Mouse (Mus musculus): ENCODE measurements around the gene Rab11fip3.
A peak's percentile ranks its signal among the peaks of the same experiment; 100 is the strongest.

Rab11fip3 gene

DNA sequence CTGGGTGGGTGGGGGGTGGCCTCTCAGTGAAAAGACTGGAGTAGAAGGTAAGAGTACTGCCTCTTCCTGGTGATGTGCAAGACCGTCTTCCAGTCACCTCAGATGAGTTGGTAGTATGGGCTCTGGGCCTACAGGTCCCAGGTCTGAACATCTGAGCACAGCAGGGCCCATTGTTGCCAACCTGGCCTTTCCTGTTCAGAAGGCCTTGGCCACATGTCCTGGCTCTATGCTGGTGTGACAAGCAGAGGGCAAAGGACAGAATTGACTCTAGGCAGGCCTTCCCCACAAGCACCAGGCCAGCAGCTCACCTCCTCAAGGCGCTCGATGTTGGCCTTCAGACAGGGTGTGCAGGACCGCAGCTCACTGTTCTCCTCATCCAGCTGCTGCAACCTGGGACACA lies 77.1 kb downstream of the Rab11fip3 start:
- no peak for DNase-seq (ENCODE audit: low read depth, low spot score)

GRCm38 (mm10) chr17:25990331-25990730 lies 79.0 kb downstream of the Rab11fip3 start:
- DNase-seq (ENCODE audit: low read depth, low spot score): no peak

DNA sequence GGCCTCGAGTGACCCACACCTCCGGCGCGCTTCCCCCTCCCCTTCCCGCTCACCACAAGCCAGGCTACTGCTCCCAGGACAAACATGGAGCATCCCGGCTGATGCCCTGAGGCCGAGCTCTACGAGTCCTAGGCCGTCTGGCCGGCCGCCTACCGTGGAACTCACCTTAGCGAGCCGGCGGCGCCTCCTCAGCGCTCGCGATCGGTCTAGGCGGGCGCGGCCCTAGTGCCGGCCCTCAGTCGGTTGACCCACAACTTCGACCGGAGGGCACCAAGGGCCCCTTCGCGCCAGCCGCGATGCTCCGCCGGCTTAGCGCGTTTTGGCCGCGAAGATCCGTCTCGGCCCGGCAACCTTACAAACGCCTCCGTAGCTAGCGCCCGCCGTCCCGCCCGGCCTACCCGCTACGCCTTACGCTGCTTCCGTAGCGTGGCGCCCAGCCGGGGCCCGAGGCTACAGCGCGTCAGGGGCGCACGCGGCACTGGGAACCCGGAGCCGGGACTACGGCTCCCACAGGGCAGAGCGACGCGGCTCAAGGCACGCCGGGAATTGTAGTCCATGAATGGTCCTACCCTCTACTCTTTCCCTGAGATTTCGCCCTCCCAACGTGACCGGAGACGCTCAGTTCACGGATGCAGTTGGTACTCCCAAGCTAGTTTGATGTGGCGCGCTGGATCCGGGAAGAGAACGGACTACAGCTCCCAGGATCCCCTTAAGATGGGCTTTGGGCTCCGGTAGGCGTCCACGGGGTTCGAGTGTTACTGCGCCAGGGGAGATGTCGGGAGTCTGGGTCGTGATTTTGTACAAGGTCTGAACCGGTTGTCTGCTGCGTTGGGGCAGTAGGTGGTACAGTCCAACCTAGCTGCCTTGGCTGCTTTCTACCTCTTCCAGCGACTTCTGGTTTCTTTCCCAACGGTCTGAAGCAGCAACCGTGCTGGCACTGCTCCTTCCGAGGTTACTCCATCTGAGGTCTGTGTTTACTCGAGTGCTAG lies 83.8 kb downstream of the Rab11fip3 start, which contains the start of gene Capn15:
TSS of gene Capn15 (minus strand) at position 491 of the 989 bp plus-strand sequence.
- peak; percentile 99 for DNase-seq (ENCODE audit: low read depth, low spot score)

DNA sequence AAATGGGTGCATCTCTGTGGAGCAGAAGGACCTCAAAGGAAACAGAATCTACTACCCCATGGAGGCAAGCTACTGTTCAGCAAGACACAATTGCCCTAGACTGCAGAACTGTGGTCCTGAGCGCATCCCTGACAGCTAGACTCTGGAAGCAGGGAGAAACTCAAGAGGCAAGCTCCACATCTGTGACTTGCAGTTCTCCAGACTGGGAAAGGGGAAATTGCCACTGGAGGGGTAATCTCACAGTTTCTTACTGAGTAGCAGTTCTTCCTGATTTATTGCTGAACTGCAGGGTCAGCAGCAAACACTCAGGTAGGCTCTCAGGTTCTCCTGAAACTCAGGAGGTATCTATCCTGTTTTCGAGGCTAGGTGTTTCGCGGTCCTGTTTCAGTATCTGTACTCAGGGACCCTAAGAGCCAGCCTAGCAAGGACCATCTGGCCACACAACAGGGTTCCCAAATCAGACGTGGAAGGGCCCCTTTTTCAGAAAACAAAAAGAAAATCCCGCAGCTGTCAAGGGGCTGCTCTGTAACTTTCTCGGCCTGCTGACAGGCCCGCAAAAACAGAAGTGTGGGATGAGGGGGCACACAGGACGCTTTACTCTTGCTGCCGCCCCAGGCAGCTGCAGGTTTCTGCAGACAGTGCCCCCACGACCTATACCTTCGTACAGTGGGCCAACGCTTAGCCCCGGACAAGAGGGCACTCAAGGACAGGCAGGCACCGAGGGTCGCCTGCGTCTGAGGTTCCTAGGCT lies 84.6 kb downstream of the Rab11fip3 start:
- no peak for DNase-seq (ENCODE audit: low read depth, low spot score)

- DNase-seq (ENCODE audit: low read depth, low spot score): no peak
These were observed 85.3 kb downstream of the Rab11fip3 start for GRCm38 (mm10) chr17:25984066-25984465.

- DNase-seq (ENCODE audit: low read depth, low spot score): no peak
These were observed 86.4 kb downstream of the Rab11fip3 start for GRCm38 (mm10) chr17:25982913-25983312.

DNA sequence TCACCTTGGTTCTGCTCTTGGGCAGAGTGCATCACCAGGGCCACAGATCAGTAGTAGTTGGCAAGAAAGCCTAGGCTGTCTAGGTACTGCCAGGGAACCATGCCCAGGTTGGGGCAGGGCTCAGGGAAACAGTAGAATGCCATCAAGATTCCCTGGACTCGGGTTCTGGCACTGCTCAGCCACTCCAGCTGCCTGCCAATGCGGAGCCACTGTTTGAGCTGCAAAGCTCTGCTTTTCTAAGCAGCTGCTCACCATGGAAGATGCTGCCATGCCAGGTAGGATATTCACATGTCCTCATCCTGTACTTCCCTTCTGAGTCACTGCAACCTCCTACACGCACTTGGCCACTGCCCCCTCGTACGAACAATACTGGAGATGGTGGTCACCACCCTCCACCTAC lies 88.5 kb downstream of the Rab11fip3 start:
- no peak for DNase-seq (ENCODE audit: low read depth, low spot score)

DNA sequence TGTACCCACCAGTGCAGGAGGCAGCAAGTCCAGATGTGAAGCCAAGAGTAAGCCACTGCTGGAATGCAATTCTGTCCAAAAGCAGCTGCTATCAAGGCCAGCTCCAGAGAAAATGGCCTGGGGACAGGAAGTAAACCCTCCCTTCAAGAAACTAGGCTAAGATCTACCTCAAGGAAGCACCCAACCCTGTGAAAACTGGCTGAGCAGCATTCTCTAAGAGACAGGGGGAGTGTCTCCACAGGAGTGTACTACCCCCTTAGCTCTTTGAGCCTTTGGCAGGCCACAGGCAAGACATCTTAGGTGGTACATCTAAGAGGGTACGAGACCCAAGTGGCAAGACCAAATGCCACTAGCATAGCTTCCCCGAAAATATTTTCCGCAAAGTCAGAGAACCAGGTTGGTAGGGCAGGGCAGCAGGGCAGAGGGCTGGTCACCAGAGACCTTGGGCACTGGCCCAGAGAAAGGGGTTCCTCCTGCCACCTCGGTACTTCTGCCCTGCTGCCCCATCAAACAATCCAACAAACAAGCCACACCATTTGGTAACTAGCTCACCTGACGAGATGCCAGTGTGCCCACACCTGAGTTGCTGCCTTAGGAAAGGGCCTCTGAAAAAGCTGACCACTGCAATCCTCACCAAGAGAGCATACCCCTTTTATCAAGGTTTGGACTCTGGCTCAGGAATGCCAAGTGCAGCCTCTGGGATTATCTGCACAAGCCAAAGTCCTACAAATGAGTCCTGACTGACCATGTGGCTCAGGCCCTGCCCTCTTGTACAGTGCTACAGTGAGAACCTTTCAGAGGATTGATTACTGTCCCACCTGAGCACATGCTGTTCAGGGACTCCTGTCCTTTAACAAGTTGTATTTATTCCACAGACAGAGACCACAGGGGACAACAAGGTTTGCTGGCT lies 89.3 kb downstream of the Rab11fip3 start:
- DNase-seq (ENCODE audit: low read depth, low spot score): no peak

DNA sequence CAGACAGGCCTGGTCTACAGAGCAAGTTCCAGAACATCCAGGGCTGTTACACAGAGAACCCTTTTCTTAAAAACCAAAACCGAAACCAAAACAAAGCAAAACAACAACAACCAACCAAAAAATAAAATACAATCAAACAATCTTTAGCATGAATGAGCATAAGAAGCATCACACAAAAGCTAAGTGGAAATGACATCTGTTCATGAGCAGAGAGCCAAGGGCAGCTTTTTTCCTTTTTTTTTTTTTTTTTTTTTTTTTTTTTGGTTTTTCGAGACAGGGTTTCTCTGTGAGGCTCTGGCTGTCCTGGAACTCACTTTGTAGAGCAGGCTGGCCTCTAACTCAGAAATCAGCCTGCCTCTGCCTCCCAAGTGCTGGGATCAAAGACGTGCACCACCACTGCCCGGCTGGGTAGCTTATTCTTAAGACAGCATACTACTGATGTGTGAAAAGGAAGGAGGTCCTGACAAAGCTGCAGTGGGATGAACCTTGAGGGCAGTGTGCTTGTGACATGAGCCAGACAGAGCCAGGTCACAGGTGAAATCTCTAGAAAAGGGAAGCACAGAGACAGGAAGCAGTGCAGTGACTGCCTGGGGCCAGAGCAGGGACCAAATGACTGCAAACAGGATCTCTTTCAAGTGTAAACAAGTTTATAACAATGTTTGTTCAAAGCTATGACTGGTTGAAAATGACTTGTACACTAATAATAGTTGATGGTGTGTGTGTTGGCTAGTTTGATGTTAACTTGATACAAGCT lies 98.2 kb downstream of the Rab11fip3 start:
- no peak for DNase-seq (ENCODE audit: low read depth, low spot score)

DNA sequence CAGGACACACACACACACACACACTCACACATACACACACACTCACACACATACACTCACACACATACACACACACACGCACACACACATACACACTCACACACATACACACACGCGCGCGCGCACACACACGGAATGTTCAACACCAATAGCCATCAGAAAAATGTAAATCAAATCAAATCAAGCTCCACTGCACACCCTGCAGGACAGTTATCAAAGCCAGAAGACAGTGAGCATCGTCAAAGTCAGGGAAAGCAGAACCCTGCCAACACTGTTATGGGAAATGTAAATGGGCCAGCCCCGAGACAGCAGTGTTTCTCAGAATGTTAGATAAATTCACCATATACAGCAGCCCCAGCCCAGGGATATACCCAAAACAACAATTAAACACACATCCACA lies 98.9 kb downstream of the Rab11fip3 start:
- no peak for DNase-seq (ENCODE audit: low read depth, low spot score)

GRCm38 (mm10) chr17:25968176-25968575 lies 101.2 kb downstream of the Rab11fip3 start:
- DNase-seq (ENCODE audit: low read depth, low spot score): no peak

DNA sequence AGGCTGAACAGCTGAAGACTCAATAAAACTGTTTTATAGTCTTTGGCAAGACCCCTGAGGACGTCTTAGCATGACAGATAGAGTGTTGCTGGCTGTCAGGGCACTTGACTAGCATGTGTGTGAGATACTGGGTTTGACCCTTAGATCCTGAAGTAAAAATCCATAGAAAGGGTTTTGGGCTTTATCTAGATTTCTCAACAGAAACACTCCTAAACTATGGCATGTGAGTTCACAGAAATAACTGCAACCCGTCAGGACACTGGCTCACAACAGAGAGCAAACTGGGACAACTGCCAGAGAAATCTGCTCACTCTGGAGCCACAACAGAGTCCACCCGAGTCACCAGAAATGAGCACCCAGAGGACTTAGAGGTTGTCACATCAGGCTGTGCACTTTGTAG lies 101.7 kb downstream of the Rab11fip3 start:
- DNase-seq (ENCODE audit: low read depth, low spot score): no peak

DNA sequence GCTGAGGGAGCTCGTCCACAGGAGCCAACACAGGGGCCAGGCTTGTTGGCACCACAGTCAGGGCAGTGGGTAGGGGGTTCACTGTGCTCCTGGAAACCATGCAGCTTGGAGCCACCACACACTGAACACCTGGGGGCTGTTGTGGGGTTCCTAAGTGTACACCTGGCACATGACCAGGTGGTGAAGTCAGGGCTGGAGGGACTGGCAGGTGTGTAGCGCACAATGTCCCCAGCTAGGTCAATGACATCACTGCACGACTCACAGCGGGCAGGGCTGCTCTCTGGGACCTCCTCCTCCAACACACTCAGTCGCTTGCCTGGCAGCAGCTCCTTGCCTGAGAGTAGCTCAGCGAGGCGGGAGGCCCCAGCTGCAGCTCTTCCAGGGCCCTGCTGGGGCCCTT lies 105.1 kb downstream of the Rab11fip3 start:
- no peak for DNase-seq (ENCODE audit: low read depth, low spot score)

GRCm38 (mm10) chr17:25962413-25962905 lies 106.9 kb downstream of the Rab11fip3 start:
- no peak for DNase-seq (ENCODE audit: low read depth, low spot score)

DNA sequence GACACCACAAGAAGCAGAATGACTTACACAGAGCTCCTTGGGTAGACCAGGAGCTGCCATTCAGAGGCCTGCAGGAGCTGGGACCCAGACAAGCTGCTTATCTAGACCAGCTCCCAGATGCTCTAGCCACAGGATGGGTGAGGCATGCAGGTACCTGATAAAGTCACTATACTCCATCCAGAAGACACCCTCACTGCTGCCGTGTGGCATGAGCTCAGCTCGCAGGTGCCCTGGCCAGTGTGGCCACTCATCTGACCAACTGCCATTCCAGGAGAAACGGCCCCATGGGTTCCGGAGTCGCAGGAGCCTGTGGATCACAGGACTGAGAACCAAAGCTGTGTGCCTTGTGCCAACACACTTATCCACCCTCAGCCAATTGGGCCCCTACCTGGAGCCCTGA lies 107.8 kb downstream of the Rab11fip3 start:
- DNase-seq (ENCODE audit: low read depth, low spot score): no peak

GRCm38 (mm10) chr17:25959630-25960467 lies 109.5 kb downstream of the Rab11fip3 start:
- no peak for DNase-seq (ENCODE audit: low read depth, low spot score)

- DNase-seq (ENCODE audit: low read depth, low spot score): no peak
These were observed 110.4 kb downstream of the Rab11fip3 start for GRCm38 (mm10) chr17:25958771-25959494.

GRCm38 (mm10) chr17:25957586-25958051 lies 111.7 kb downstream of the Rab11fip3 start:
- DNase-seq (ENCODE audit: low read depth, low spot score): no peak

GRCm38 (mm10) chr17:25956631-25957030 lies 112.7 kb downstream of the Rab11fip3 start:
- no peak for DNase-seq (ENCODE audit: low read depth, low spot score)
